Mouse (Mus musculus) liver, adult 2 months (tissue): ENCODE measurements around the gene Cyb561a3.

ENCODE experiments used
- CTCF ChIP-seq: fragments of 200-500 bp; IDR thresholded peaks from 2 replicates; pipeline ENCODE4 v1.5.1; 2011; ENCODE audit warnings: low read depth, low read length, control low read depth
- POLR2A ChIP-seq: fragments of 200-500 bp; IDR thresholded peaks from 2 replicates; pipeline ENCODE4 v1.6.1; 2011; ENCODE audit warnings: low read length, control low read depth; ENCODE audit not compliant: insufficient read depth; ENCODE audit errors: extremely low read depth

DNA sequence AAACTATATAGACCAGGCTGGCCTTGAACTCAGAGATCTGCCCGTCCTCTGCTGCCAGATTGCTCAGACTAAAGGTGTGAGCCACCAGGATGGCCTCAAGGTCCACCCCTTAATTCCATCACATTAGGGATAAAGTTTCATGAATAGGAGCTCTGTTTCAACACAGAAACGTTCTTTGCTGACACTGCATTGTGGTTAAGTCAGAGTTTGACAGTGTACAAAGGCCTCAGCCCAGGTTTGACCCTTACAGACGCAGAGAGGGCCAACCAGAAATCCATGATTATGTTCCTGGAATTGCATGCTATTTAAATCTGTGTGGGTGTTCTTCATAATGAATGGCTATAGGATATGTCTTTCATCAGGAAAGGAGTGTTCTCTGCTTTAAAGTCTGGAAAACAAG is 13.3 kb downstream of the Cyb561a3 start:
- no peak for TF ChIP-seq POLR2A
- TF ChIP-seq CTCF, result no peak
